Mouse (Mus musculus) olfactory bulb, adult 2 months (tissue): ENCODE results near the gene Tas2r119. TPM values are rescaled to one million over a fixed set of nuclear protein-coding genes. Genes with fewer than 3 reads are reported as not detected.
"Not testable (repeated sequence)": the region's sequence is repeated elsewhere in the genome, so short reads cannot be mapped to it uniquely, and the experiment has no call there.

ENCODE experiments used
- H3K27ac ChIP-seq: fragments of 200-500 bp; 2 replicates; pipeline ENCODE4 v1.5.1; 2012; ENCODE audit warnings: low read depth, low read length; ENCODE audit not compliant: insufficient read depth
- H3K4me1 ChIP-seq: fragments of 200-500 bp; 2 replicates; pipeline ENCODE4 v1.6.1; 2012; ENCODE audit warnings: low read length; ENCODE audit not compliant: control insufficient read depth, insufficient read depth
- H3K4me3 ChIP-seq: fragments of 200-500 bp; 2 replicates; pipeline ENCODE4 v1.5.1; 2012; ENCODE audit warnings: mild to moderate bottlenecking, low read depth, low read length, moderate library complexity; ENCODE audit not compliant: insufficient read depth
- CTCF ChIP-seq: fragments of 200-500 bp; IDR thresholded peaks from 2 replicates; pipeline ENCODE4 v1.5.1; 2012; ENCODE audit warnings: low read depth, mild to moderate bottlenecking, low read length, moderate library complexity; ENCODE audit not compliant: insufficient read depth
- POLR2A ChIP-seq: fragments of 200-500 bp; IDR thresholded peaks from 2 replicates; pipeline ENCODE4 v1.6.1; 2012; ENCODE audit warnings: mild to moderate bottlenecking, low read depth, low read length, moderate library complexity; ENCODE audit not compliant: insufficient read depth
- WGBS: fragments of 180-500 bp; shearing (Covaris S2); methylation state at CpG from one replicate; pipeline ENCODE4 v1.1.7; 2018; 5-methylcytosine and 5-hydroxymethylcytosine counted together
- polyA plus RNA-seq: library from polyadenylated mRNA; stranded (reverse); fragments of >200 nt; gene quantifications from 2 replicates; pipeline ENCODE4 v1.2.4, GENCODE M21; 2012; ENCODE audit warnings: low replicate concordance; ENCODE audit not compliant: missing spikeins, insufficient read depth, insufficient read length

Tas2r119 gene
- polyA plus RNA-seq, 1 experiment: not detected

- TF ChIP-seq POLR2A (no peak), CTCF (no peak)
- WGBS: 90% methylated on average over 5 of the region's 5 CpGs
- H3K4me3 ChIP-seq: no peak overlapping the region
- no peaks in the 10 kb centered on the region for H3K4me1 ChIP-seq
- no peak overlapping the region for H3K27ac ChIP-seq
Observed at GRCm38 (mm10) chr15:32203242-32203641, 26.2 kb downstream of the Tas2r119 start.

GRCm38 (mm10) chr15:32204908-32205307 lies 27.8 kb downstream of the Tas2r119 start:
- no peak overlapping the region for H3K27ac ChIP-seq
- 92% methylated on average over 10 of the region's 10 CpGs for WGBS
- no peak overlapping the region for H3K4me3 ChIP-seq
- no peaks in the 10 kb centered on the region for H3K4me1 ChIP-seq
- no peak for TF ChIP-seq POLR2A
- no peak for TF ChIP-seq CTCF

- H3K4me1 ChIP-seq, H3K4me3 ChIP-seq, H3K27ac ChIP-seq: not testable (repeated sequence)
- 90% methylated on average over 10 of the region's 10 CpGs for WGBS
Observed at GRCm38 (mm10) chr15:32214687-32215086, 37.6 kb downstream of the Tas2r119 start.

GRCm38 (mm10) chr15:32223028-32223427 lies 45.9 kb downstream of the Tas2r119 start:
- Histone ChIP-seq H3K4me1 (no peaks in the 10 kb centered on the region), H3K4me3 (no peak overlapping the region), H3K27ac (no peak overlapping the region)
- TF ChIP-seq CTCF: no peak
- no peak for TF ChIP-seq POLR2A
- WGBS: 94% methylated on average over 7 of the region's 7 CpGs

GRCm38 (mm10) chr15:32225394-32225793 lies 48.3 kb downstream of the Tas2r119 start:
- TF ChIP-seq POLR2A (no peak), CTCF (no peak)

GRCm38 (mm10) chr15:32226381-32226780 lies 49.3 kb downstream of the Tas2r119 start:
- 81% methylated on average over 6 of the region's 6 CpGs for WGBS
- TF ChIP-seq POLR2A (no peak), CTCF (no peak)
- no peak overlapping the region for H3K4me3 ChIP-seq

More at GRCm38 (mm10) chr15:32225394-32225793, 48.3 kb downstream of the Tas2r119 start:
- no peak overlapping the region for H3K27ac ChIP-seq
- no peak overlapping the region for H3K4me3 ChIP-seq
- H3K4me1 ChIP-seq: no peaks in the 10 kb centered on the region
- WGBS: 93% methylated on average over 3 of the region's 3 CpGs

GRCm38 (mm10) chr15:32226888-32227395 lies 49.9 kb downstream of the Tas2r119 start:
- Histone ChIP-seq H3K4me3 (no peak overlapping the region), H3K4me1 (no peaks in the 10 kb centered on the region), H3K27ac (no peak overlapping the region)
- 86% methylated on average over 7 of the region's 7 CpGs for WGBS
- TF ChIP-seq CTCF: no peak
- no peak for TF ChIP-seq POLR2A

More at GRCm38 (mm10) chr15:32226381-32226780, 49.3 kb downstream of the Tas2r119 start:
- Histone ChIP-seq H3K27ac (no peak overlapping the region), H3K4me1 (no peaks in the 10 kb centered on the region)

Other genes starting within 250 kb of the Tas2r119 start
- gene Sema5a, start 67.5 kb downstream of the Tas2r119 start, polyA plus RNA-seq: not detected in 2 replicates